Mouse (Mus musculus) hindbrain, embryonic 16.5 days (tissue): ENCODE data around the gene Chchd3. TPM values are rescaled to one million over a fixed set of nuclear protein-coding genes. Genes with fewer than 3 reads are reported as not detected.

Experiments
- ATAC-seq: fragments of 200-750 bp; cut with Nextera tagmentation; 2 replicates; pipeline ENCODE4 v1.8.0; 2017; ENCODE audit warnings: moderate TSS enrichment, moderate library complexity
- H3K27ac ChIP-seq: fragments of 300-500 bp; sonication (generic); 2 replicates; pipeline ENCODE4 v1.5.1; 2014; ENCODE audit warnings: low read depth, mild to moderate bottlenecking, control low read depth, low read length, moderate library complexity
- H3K27me3 ChIP-seq: fragments of 300-500 bp; sonication (generic); replicated peaks from 2 replicates; pipeline ENCODE4 v1.6.1; 2014; ENCODE audit warnings: low read length; ENCODE audit not compliant: control insufficient read depth, insufficient read depth
- H3K36me3 ChIP-seq: fragments of 300-500 bp; sonication (generic); 2 replicates; pipeline ENCODE4 v1.6.1; 2014; ENCODE audit warnings: mild to moderate bottlenecking, low read length, moderate library complexity, mixed read lengths; ENCODE audit not compliant: control insufficient read depth, insufficient read depth
- H3K4me1 ChIP-seq: fragments of 300-500 bp; sonication (generic); 2 replicates; pipeline ENCODE4 v1.6.1; 2014; ENCODE audit warnings: low read depth, low read length; ENCODE audit not compliant: control insufficient read depth, insufficient read depth
- H3K4me2 ChIP-seq: fragments of 300-500 bp; sonication (generic); 2 replicates; pipeline ENCODE4 v1.6.1; 2014; ENCODE audit warnings: mild to moderate bottlenecking, low read length, control low read depth, moderate library complexity
- H3K4me3 ChIP-seq: fragments of 300-500 bp; sonication (generic); 2 replicates; pipeline ENCODE4 v1.5.1; 2014; ENCODE audit warnings: mild to moderate bottlenecking, low read length, control low read depth, moderate library complexity
- H3K9ac ChIP-seq: fragments of 300-500 bp; sonication (generic); 2 replicates; pipeline ENCODE4 v1.6.1; 2014; ENCODE audit warnings: low read depth, mild to moderate bottlenecking, control low read depth, low read length, moderate library complexity
- H3K9me3 ChIP-seq: fragments of 300-500 bp; sonication (generic); 2 replicates; pipeline ENCODE4 v1.6.1; 2014; ENCODE audit warnings: mild to moderate bottlenecking, low read length, moderate library complexity; ENCODE audit not compliant: control insufficient read depth
- whole genome bisulfite sequencing: fragments of 180-500 bp; shearing (Covaris S2); extraction: QIAGEN DNeasy Blood & Tissue Kit; methylation state at CpG from one replicate; pipeline ENCODE4 v1.1.7; 2014; 5-methylcytosine and 5-hydroxymethylcytosine counted together
- polyA plus RNA-seq: library from polyadenylated mRNA; unstranded; fragments of >200 nt; fragmentation: Nextera tagmentation; extraction: Ambion mirVana; gene quantifications from 2 replicates; pipeline ENCODE4 v1.2.1, GENCODE M21; 2015

The Chchd3 gene
- polyA plus RNA-seq, result 112 and 124 TPM in 2 replicates

DNA sequence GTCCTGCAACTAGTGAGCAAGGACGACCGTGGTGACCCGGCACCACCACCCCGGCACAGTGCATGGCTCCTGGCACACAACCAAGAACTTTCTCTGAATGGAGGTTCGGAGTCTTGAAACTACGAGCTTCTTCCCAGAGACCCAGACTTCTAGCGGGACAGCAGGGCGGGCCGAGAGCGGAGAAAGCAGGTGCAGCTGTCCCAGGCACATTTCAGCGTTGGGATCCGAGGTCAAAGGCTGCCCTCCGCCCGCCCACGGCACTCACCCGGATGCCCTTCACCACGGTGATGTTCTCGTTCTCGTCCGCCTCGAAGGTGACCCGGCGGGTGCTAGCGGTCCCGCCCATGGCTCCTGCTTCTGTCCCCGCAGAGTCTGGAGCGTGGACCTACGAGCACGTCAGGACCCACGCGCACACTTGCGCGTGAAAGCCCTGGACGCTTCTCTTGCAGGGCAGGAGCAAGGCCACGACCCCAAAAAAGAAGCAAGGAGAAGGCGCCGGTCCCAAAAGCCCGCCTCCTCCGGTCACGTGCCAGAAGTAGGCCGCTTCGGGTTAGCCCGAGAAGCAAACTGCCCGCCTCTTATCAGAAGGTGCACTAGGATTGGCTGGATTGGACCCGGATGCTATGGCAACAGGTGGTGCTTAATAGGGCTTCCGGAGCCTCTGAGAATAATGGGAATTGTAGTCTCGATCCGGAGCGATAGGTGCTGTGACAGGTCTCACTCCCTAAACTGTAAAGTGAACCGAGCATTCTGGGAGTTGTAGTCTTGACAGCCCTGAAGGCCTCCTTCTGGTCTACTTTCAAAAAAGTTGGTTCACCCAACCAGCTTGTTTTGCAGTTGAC lies at the start of gene Chchd3:
Gene Chchd3, minus strand, starts transcription at position 526 of the 842 bp plus-strand sequence.
- Histone ChIP-seq H3K4me2 (peak within 1 kb of the TSS; percentile 86), H3K4me1 (peaks cover 4% of the 10 kb centered on the region), H3K27ac (peak within 1 kb of the TSS; percentile 67), H3K9me3 (no peaks in the 10 kb centered on the region), H3K27me3 (no peaks in the 10 kb centered on the region; the same call in 1 of the 2 replicates), H3K36me3 (no peaks in the 10 kb centered on the region; the same call in 1 of the 2 replicates), H3K4me3 (peak within 1 kb of the TSS; percentile 59), H3K9ac (peak within 1 kb of the TSS; percentile 76)
- WGBS, result under 1% methylated on average over 50 of the region's 50 CpGs
- ATAC-seq, result peak; percentile 100

DNA sequence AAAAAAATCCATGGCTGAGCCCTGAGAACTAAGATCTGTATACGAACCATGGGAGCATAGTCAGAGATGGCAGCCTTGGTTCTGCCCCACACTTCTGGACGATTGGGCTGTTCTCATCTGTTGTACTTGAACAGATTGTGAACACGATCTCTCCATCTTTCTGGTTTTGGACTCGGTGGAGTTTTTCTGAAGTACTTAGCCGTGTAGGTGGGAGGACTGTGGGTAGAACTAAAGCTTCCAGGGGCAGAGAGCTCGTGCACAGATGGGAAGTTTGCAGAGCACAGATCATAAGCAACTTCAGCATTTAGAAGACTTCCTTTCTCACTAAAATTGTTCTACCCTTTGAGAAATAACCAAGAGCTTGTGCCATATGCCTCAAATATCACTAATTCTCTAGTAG lies 44.6 kb upstream of the Chchd3 start:
- 88% methylated on average over 6 of the region's 6 CpGs for WGBS
- Histone ChIP-seq H3K9me3 (no peaks in the 10 kb centered on the region), H3K9ac (no peak overlapping the region), H3K4me1 (no peaks in the 10 kb centered on the region), H3K27ac (no peak overlapping the region), H3K4me2 (no peak overlapping the region), H3K4me3 (no peak overlapping the region), H3K36me3 (no peaks in the 10 kb centered on the region), H3K27me3 (no peaks in the 10 kb centered on the region)
- ATAC-seq, result no peak

DNA sequence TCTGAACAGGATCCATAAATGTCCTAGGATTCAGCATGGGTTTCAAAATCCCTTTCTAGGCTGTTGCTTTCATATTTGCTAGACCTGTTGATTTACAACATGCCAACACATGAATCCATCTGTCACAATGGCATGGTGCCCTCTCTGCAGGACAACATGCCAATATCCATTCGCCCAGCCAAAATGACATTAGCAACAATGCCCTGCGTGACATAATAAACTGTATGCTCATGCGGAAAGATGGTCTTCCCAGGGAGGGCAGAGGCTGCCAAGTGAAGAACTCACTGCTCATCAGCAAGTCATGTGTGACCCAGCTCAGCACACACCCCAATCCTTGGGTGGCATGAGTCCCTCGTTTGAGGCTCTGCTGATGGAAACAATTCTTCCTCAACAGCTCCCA lies 38.8 kb upstream of the Chchd3 start:
- 57% methylated on average over 4 of the region's 4 CpGs for WGBS
- H3K36me3 ChIP-seq, result no peaks in the 10 kb centered on the region
- H3K27ac ChIP-seq, result no peak overlapping the region
- no peak overlapping the region for H3K4me3 ChIP-seq
- H3K27me3 ChIP-seq, result no peaks in the 10 kb centered on the region
- peaks cover 7% of the 10 kb centered on the region for H3K4me1 ChIP-seq
- H3K9me3 ChIP-seq, result no peaks in the 10 kb centered on the region
- no peak overlapping the region for H3K4me2 ChIP-seq
- peak; percentile 84 for ATAC-seq
- H3K9ac ChIP-seq, result no peak overlapping the region

DNA sequence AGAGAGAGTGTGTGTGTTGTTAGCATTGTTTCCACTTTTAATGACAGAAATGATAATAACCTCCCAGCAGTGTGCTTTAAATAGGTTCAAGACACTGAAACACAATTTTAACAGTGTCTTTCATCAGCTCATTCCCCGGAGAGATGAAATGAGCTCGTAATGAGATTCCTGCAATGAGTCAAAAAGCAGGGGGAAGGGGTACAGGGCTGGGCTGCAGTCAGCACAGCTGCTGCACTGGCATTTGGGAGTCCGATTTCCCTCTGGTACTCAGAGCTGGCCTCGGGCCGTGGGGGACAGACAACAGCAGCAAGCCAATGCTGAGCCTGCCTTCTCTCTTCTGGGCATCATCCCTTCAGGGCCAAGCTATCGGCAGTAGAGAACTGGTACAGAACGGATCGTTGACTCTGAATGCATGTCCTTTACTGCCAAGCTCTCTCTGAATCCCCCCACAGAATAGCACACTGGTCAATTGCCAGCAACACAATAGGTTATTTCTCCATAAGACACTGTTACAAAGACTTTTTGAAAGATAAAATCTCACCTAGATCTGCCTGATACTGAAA lies 34.7 kb upstream of the Chchd3 start:
- H3K27ac ChIP-seq, result 0 out of 2 replicates have a peak overlapping the region, but pooled peaks have one; percentile 54
- H3K9me3 ChIP-seq, result no peaks in the 10 kb centered on the region
- peak; percentile 40 for ATAC-seq
- H3K4me3 ChIP-seq, result no peak overlapping the region
- no peak overlapping the region for H3K9ac ChIP-seq
- peak overlapping the region; percentile 34 for H3K4me2 ChIP-seq
- H3K4me1 ChIP-seq, result peaks cover 7% of the 10 kb centered on the region
- H3K27me3 ChIP-seq, result no peaks in the 10 kb centered on the region
- no peaks in the 10 kb centered on the region for H3K36me3 ChIP-seq
- WGBS, result 16% methylated on average over 8 of the region's 8 CpGs

DNA sequence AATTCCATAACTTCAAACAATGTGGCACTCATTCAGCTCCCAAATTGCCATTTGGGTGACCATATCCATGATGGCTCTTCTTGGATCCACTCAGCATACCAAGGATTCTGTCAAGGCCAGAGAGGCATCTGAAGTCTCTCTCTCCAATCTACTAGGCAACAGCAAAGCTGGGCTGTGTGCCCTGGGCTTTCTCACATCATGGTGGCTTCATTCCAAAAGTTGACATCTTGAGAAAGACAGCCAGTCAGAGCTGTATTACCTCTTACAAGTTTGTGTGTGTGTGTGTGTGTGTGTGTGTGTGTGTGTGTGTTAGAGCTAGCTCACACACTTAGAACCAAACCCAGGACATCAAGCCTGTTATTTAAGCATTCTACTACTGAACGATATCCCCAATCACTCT lies 20.1 kb upstream of the Chchd3 start:
- Histone ChIP-seq H3K27me3 (no peaks in the 10 kb centered on the region), H3K27ac (no peak overlapping the region), H3K9me3 (no peaks in the 10 kb centered on the region), H3K4me1 (no peaks in the 10 kb centered on the region), H3K9ac (no peak overlapping the region), H3K4me2 (no peak overlapping the region), H3K4me3 (no peak overlapping the region), H3K36me3 (no peaks in the 10 kb centered on the region)
- WGBS, result 95% methylated on average over 1 of the region's 1 CpGs
- no peak for ATAC-seq

DNA sequence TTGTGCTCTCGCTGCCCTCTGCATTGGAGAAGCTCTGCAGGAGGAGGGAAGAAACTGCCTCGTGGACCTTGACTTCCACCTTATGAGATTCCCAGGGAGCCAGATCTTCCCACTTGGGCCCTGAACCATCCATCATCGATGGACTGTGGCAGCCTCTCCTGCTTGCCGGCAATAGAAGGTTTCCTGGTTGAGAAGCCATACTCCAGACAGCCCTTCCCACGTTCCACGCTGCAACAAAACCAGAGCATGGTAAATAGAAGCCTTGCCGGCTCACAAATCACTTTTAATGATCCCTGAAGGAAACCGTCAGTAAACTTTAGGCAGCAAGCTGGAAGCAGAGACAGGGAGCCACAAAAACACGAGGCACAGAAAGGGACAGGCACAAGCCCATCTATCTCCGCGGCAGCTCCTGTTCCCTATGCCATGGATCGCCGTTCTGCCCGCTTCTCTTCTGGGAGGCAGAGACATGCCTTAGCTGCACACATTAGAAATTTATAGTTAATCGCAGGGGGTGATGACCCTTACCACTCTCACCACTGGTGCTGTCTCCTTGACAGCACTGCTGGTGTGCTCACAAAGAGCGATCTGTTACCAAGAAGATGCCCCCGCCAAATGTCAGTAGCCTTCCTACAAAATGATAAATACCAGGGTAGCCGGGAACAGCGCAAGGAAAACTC lies 18.3 kb upstream of the Chchd3 start:
- ATAC-seq, result no peak
- no peak overlapping the region for H3K27ac ChIP-seq
- no peaks in the 10 kb centered on the region for H3K4me1 ChIP-seq
- no peak overlapping the region for H3K9ac ChIP-seq
- no peaks in the 10 kb centered on the region for H3K27me3 ChIP-seq
- 61% methylated on average over 19 of the region's 19 CpGs for WGBS
- 0 out of 2 replicates have a peak overlapping the region, but pooled peaks have one; percentile 18 for H3K4me2 ChIP-seq
- no peaks in the 10 kb centered on the region for H3K9me3 ChIP-seq
- H3K4me3 ChIP-seq, result no peak overlapping the region
- H3K36me3 ChIP-seq, result no peaks in the 10 kb centered on the region

DNA sequence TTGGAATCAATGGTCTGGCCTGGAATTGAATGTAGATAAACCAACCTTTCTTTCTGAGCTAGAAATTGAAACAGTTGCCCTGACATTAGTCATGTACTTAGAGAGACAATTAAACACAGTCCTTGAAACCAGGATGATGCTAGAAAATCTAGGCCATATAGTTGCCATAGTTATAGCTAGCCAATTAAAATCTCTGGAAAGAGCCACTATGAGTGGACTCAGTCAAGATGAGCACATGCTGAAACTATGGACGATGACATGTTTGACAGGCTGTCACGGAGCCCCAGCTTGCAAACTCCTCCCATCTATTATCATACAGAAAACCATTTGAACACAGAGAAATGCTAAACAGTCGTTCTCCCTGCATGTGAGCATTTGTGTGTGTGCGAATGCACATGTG lies 6.4 kb upstream of the Chchd3 start:
- Histone ChIP-seq H3K4me1 (no peaks in the 10 kb centered on the region), H3K4me2 (no peak overlapping the region), H3K9me3 (no peaks in the 10 kb centered on the region), H3K9ac (no peak overlapping the region), H3K36me3 (no peaks in the 10 kb centered on the region), H3K4me3 (no peak overlapping the region), H3K27ac (no peak overlapping the region), H3K27me3 (no peaks in the 10 kb centered on the region; the same call in 1 of the 2 replicates)
- 63% methylated on average over 4 of the region's 4 CpGs for WGBS
- no peak for ATAC-seq

DNA sequence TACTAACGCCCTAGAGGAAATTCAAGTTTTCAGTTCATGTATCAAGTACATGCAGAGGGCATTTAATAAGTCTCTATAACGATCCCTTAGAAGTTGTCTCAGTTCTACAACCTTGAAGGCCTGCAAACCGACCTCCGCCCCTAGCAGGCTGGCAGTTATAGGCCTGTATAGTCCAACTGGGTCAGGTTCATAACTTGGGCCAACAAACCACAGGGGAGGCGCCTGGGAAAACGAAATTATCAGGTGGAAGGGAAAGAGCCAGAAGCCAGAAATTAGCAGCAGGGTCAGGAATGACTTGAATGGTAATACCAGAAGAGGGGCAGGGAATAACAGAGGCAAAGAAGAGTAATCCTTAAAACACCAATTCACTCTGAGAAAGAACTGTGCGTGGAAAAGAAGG lies 784 bp downstream of the Chchd3 start:
- peak overlapping the region; percentile 59 for H3K4me3 ChIP-seq
- no peaks in the 10 kb centered on the region for H3K27me3 ChIP-seq
- H3K4me1 ChIP-seq, result peaks cover 4% of the 10 kb centered on the region
- H3K36me3 ChIP-seq, result no peaks in the 10 kb centered on the region; the same call in 1 of the 2 replicates
- no peak overlapping the region for H3K27ac ChIP-seq
- no peak for ATAC-seq
- H3K4me2 ChIP-seq, result peak overlapping the region; percentile 86
- peak overlapping the region; percentile 76 for H3K9ac ChIP-seq
- no peaks in the 10 kb centered on the region for H3K9me3 ChIP-seq
- WGBS, result 35% methylated on average over 7 of the region's 7 CpGs

DNA sequence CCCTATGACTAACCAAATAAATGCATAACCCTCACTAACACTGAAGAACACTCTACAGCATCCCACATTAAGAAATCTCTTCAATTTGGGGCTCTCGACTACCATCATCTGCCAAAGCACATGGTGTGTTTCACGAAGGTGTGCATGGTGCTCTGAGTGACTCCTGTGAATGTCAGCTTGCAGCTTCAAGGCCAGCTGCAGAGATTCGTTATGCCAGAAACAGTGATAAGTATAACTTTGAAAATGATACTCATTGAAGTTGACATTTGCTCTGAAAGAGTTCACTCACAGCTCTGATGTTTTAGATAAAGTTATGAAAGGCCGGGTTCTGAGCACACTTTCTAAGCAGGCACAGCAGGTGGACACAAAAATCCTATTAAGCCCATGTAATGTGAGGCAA lies 3.7 kb downstream of the Chchd3 start:
- Histone ChIP-seq H3K9ac (no peak overlapping the region), H3K4me3 (no peak overlapping the region), H3K27ac (no peak overlapping the region), H3K36me3 (no peaks in the 10 kb centered on the region; the same call in 1 of the 2 replicates), H3K4me1 (peaks cover 4% of the 10 kb centered on the region), H3K4me2 (no peak overlapping the region), H3K9me3 (no peaks in the 10 kb centered on the region), H3K27me3 (no peaks in the 10 kb centered on the region)
- no peak for ATAC-seq
- 91% methylated on average over 4 of the region's 4 CpGs for WGBS
